Mouse (Mus musculus): ENCODE results near the gene Immp2l. TPM values are rescaled to one million over a fixed set of nuclear protein-coding genes. Genes with fewer than 3 reads are reported as not detected.

Gene Immp2l
- polyA plus RNA-seq, 1 experiment from 2014 or later = 12.8 TPM

DNA sequence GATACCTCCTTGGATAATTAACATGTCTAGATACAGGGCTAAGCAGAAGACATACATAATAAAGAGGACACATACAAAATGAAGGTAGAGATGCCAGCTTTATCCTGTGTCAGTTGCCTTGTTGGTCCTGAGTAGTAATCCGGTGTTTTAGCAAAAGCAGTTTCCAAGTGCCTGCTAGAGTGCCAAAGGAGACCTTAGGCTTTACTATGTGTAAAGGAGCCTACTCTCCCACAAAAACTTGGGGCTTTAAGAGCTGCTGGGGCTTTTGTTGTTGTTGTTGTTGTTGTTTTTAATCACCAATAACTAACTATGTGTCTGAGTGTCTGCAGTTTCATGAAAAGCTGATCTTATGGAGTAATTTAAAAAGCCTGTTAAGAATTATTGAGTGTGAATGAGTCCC, 702.8 kb downstream of the Immp2l start:
- ATAC-seq (ENCODE audit: low read depth) = no peak
- no peaks in the 10 kb centered on the region for H3K36me3 ChIP-seq (ENCODE audit: control insufficient read depth, insufficient read depth, low read length)
- no peaks in the 10 kb centered on the region for H3K4me1 ChIP-seq (replicated peaks; ENCODE audit: control insufficient read depth, insufficient read depth, low read length)
- H3K27me3 ChIP-seq (ENCODE audit: control insufficient read depth, insufficient read depth, low read depth, low read length) = no peaks in the 10 kb centered on the region
- 82% methylated on average over 1 of the region's 1 CpGs for WGBS
- H3K9ac ChIP-seq (ENCODE audit: low read length) = no peak overlapping the region
- no peaks in the 10 kb centered on the region for H3K9me3 ChIP-seq (ENCODE audit: control insufficient read depth, low read length)
- H3K4me2 ChIP-seq (ENCODE audit: low read depth, low read length) = no peak overlapping the region
- H3K27ac ChIP-seq (ENCODE audit: low read length) = no peak overlapping the region
- no peak overlapping the region for H3K4me3 ChIP-seq (ENCODE audit: low read length)

DNA sequence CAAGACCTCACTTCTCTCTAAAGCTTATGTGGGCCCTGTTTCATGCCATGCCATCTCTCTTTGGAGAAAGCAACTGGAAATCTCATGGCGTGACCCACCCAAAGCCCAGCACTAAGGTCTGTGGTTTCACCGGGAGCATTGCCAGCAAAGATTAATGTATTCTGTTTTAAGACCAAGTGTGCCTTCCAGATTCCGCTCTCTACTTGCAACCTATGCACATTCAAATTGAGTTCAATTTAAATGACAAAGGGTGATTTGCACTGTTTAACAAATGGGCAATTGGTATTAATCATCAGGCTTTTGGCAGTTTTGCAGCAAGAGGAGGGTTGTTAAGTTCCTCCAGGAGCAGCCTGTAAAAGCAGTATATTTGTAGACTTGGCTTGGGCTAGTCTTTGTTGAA, 703.3 kb downstream of the Immp2l start:
- H3K36me3 ChIP-seq (ENCODE audit: control insufficient read depth, insufficient read depth, low read length) = no peaks in the 10 kb centered on the region
- ATAC-seq (ENCODE audit: low read depth) = no peak
- H3K4me3 ChIP-seq (ENCODE audit: low read length) = no peak overlapping the region
- no peak overlapping the region for H3K4me2 ChIP-seq (ENCODE audit: low read depth, low read length)
- 57% methylated on average over 3 of the region's 3 CpGs for WGBS
- no peak overlapping the region for H3K9ac ChIP-seq (ENCODE audit: low read length)
- no peaks in the 10 kb centered on the region for H3K9me3 ChIP-seq (ENCODE audit: control insufficient read depth, low read length)
- H3K27me3 ChIP-seq (ENCODE audit: control insufficient read depth, insufficient read depth, low read depth, low read length) = no peaks in the 10 kb centered on the region
- H3K27ac ChIP-seq (ENCODE audit: low read length) = no peak overlapping the region
- no peaks in the 10 kb centered on the region for H3K4me1 ChIP-seq (replicated peaks; ENCODE audit: control insufficient read depth, insufficient read depth, low read length)

DNA sequence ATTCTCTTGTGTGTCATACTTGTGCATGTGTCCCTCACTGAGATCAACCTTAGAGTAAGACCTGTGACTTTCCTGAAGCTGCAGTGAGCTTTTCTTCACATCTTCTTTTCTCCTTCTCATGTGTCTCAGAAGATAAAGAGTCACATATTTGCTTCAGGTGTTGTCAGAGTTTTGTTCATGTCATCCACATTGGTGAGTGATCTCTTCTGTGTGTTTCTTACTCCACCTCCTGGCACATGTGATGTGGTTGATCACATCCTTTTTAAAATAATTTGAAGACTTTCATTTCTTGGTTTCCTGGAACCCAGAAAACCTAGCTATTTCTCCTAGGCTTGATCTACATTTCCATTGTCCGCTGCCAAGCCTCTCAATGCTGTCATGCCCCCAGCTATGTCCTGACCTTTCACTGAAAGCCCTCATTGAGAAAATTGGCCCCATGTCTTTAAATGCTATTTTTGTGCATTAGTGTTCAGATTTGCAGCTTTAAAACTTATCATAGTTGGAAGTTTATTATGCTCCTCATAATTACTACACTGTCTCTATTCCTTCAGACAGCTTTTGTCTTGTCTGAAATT, 704.0 kb downstream of the Immp2l start:
- Histone ChIP-seq H3K9ac (ENCODE audit: low read length) (no peak overlapping the region), H3K4me2 (ENCODE audit: low read depth, low read length) (no peak overlapping the region), H3K9me3 (ENCODE audit: control insufficient read depth, low read length) (no peaks in the 10 kb centered on the region), H3K4me3 (ENCODE audit: low read length) (no peak overlapping the region), H3K4me1 (replicated peaks; ENCODE audit: control insufficient read depth, insufficient read depth, low read length) (no peaks in the 10 kb centered on the region), H3K36me3 (ENCODE audit: control insufficient read depth, insufficient read depth, low read length) (no peaks in the 10 kb centered on the region), H3K27ac (ENCODE audit: low read length) (no peak overlapping the region), H3K27me3 (ENCODE audit: control insufficient read depth, insufficient read depth, low read depth, low read length) (no peaks in the 10 kb centered on the region)
- WGBS = 90% methylated on average over 1 of the region's 1 CpGs
- no peak for ATAC-seq (ENCODE audit: low read depth)

DNA sequence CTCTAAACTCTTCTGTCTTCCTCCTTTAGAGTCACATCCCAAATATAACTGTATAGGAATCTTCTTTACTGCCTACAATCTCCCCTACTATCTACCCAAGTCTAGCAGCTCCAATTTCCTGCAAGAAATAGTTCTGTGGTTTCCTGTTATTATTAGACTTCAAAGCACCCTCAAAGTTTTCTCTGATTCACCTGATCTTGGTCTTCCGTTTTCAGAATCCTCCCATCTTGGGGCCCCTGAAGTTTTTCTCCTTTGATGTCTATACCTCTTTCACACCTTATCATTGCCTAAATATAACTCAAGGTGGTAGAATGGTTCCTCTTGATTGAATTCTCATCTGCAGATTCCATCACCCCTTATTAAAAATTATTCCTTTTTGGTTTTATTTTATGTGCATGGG, 704.6 kb downstream of the Immp2l start:
- no peak overlapping the region for H3K27ac ChIP-seq (ENCODE audit: low read length)
- no peaks in the 10 kb centered on the region for H3K27me3 ChIP-seq (ENCODE audit: control insufficient read depth, insufficient read depth, low read depth, low read length)
- H3K36me3 ChIP-seq (ENCODE audit: control insufficient read depth, insufficient read depth, low read length) = no peaks in the 10 kb centered on the region
- H3K4me3 ChIP-seq (ENCODE audit: low read length) = no peak overlapping the region
- no peak overlapping the region for H3K9ac ChIP-seq (ENCODE audit: low read length)
- no peak overlapping the region for H3K4me2 ChIP-seq (ENCODE audit: low read depth, low read length)
- no peak for ATAC-seq (ENCODE audit: low read depth)
- WGBS = 67% methylated on average over 1 of the region's 1 CpGs
- no peaks in the 10 kb centered on the region for H3K4me1 ChIP-seq (replicated peaks; ENCODE audit: control insufficient read depth, insufficient read depth, low read length)
- no peaks in the 10 kb centered on the region for H3K9me3 ChIP-seq (ENCODE audit: control insufficient read depth, low read length)

DNA sequence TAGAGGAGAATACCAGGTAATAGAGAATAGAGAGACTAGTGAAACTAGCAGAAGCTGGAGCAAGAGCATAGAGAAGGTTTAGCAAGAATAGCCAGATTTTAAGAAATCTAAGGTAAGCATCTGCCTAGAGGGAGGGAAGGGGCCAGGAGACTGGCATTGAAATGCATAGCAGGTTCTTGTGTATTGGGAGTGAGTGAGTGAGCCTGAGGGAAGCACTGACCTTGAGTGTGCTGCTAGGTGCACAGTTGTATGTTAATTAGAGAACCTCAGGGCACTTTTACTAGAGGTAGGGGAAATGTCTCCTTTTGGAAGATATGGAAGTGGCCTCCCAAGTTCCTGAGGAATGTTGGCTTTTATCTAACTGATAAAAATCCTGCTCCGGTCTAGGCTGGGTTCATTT, 705.9 kb downstream of the Immp2l start:
- WGBS = 35% methylated on average over 1 of the region's 1 CpGs
- no peaks in the 10 kb centered on the region for H3K9me3 ChIP-seq (ENCODE audit: control insufficient read depth, low read length)
- no peaks in the 10 kb centered on the region for H3K27me3 ChIP-seq (ENCODE audit: control insufficient read depth, insufficient read depth, low read depth, low read length)
- H3K36me3 ChIP-seq (ENCODE audit: control insufficient read depth, insufficient read depth, low read length) = no peaks in the 10 kb centered on the region
- no peak for ATAC-seq (ENCODE audit: low read depth)
- H3K4me3 ChIP-seq (ENCODE audit: low read length) = no peak overlapping the region
- H3K4me2 ChIP-seq (ENCODE audit: low read depth, low read length) = no peak overlapping the region
- H3K9ac ChIP-seq (ENCODE audit: low read length) = no peak overlapping the region
- no peak overlapping the region for H3K27ac ChIP-seq (ENCODE audit: low read length)
- no peaks in the 10 kb centered on the region for H3K4me1 ChIP-seq (replicated peaks; ENCODE audit: control insufficient read depth, insufficient read depth, low read length)

DNA sequence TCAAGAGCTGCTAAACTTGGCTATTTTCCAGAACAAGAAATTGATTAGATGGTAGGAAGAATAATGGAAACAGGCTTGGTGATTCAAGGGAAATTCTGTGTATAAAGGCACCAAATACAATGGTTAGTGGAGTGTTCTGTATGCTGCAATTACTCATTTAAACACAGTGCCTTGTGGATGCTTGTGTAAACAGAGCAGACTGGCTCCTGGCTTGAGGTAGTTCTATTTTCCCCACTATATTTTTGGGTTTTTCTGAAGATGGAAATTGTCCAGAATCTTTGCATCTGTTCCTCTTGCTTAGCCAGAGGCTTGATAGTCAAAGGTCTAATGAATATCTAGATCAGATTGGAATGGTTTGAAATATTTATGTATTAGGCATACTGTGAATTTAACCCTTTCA, 709.3 kb downstream of the Immp2l start:
- no peaks in the 10 kb centered on the region for H3K9me3 ChIP-seq (ENCODE audit: control insufficient read depth, low read length)
- no peak overlapping the region for H3K4me3 ChIP-seq (ENCODE audit: low read length)
- no peak overlapping the region for H3K27ac ChIP-seq (ENCODE audit: low read length)
- no peaks in the 10 kb centered on the region for H3K27me3 ChIP-seq (ENCODE audit: control insufficient read depth, insufficient read depth, low read depth, low read length)
- no peaks in the 10 kb centered on the region for H3K36me3 ChIP-seq (ENCODE audit: control insufficient read depth, insufficient read depth, low read length)
- no peaks in the 10 kb centered on the region for H3K4me1 ChIP-seq (replicated peaks; ENCODE audit: control insufficient read depth, insufficient read depth, low read length)
- no peak for ATAC-seq (ENCODE audit: low read depth)
- H3K4me2 ChIP-seq (ENCODE audit: low read depth, low read length) = no peak overlapping the region
- no peak overlapping the region for H3K9ac ChIP-seq (ENCODE audit: low read length)

DNA sequence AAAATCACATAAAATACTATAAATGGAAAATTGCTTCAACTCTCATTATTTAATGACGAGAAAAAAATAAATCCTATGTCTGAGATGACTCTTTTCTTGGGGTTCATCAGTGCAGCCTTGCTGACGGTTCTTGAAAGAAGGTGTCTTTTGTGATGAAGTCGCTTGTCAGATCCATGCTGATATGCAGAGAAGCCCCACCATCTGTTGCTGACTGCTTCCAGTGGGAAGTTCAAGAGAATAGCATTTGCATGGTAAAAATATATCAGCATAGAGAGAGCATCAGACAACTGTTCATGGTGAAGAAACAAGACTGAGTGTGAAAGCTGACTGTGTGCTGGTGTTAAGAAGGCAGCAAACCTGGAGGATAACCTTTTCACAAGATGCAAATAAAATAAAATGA, 719.0 kb downstream of the Immp2l start:
- Histone ChIP-seq H3K27ac (ENCODE audit: low read length) (no peak overlapping the region), H3K4me1 (replicated peaks; ENCODE audit: control insufficient read depth, insufficient read depth, low read length) (no peaks in the 10 kb centered on the region), H3K9ac (ENCODE audit: low read length) (no peak overlapping the region), H3K4me2 (ENCODE audit: low read depth, low read length) (no peak overlapping the region), H3K36me3 (ENCODE audit: control insufficient read depth, insufficient read depth, low read length) (no peaks in the 10 kb centered on the region), H3K9me3 (ENCODE audit: control insufficient read depth, low read length) (no peaks in the 10 kb centered on the region), H3K27me3 (ENCODE audit: control insufficient read depth, insufficient read depth, low read depth, low read length) (no peaks in the 10 kb centered on the region), H3K4me3 (ENCODE audit: low read length) (no peak overlapping the region)
- 62% methylated on average over 3 of the region's 3 CpGs for WGBS
- no peak for ATAC-seq (ENCODE audit: low read depth)

DNA sequence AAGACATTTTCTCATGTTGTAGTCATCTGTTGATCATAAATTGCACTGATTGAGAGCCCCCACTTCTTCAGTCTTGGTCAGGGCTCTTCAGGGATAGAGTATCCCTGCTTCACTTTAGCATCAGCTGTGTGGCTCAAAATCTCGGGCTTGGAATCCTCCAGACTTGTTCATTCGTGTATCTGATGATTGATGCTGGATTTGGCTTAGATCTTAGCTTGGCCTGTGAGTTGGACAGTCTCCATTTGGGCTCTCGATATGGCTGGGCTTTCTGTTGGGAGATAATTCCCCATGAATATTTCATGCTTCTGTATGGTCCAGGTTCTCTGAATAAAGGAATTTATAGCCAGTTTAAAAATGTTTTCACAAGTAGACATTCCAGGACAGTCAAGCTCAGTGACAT, 739.5 kb downstream of the Immp2l start:
- Histone ChIP-seq H3K4me2 (ENCODE audit: low read depth, low read length) (no peak overlapping the region), H3K4me3 (ENCODE audit: low read length) (no peak overlapping the region), H3K27me3 (ENCODE audit: control insufficient read depth, insufficient read depth, low read depth, low read length) (no peaks in the 10 kb centered on the region), H3K9me3 (ENCODE audit: control insufficient read depth, low read length) (no peaks in the 10 kb centered on the region), H3K36me3 (ENCODE audit: control insufficient read depth, insufficient read depth, low read length) (no peaks in the 10 kb centered on the region), H3K9ac (ENCODE audit: low read length) (no peak overlapping the region), H3K4me1 (replicated peaks; ENCODE audit: control insufficient read depth, insufficient read depth, low read length) (no peaks in the 10 kb centered on the region), H3K27ac (ENCODE audit: low read length) (no peak overlapping the region)
- no peak for ATAC-seq (ENCODE audit: low read depth)
- 48% methylated on average over 3 of the region's 3 CpGs for WGBS

DNA sequence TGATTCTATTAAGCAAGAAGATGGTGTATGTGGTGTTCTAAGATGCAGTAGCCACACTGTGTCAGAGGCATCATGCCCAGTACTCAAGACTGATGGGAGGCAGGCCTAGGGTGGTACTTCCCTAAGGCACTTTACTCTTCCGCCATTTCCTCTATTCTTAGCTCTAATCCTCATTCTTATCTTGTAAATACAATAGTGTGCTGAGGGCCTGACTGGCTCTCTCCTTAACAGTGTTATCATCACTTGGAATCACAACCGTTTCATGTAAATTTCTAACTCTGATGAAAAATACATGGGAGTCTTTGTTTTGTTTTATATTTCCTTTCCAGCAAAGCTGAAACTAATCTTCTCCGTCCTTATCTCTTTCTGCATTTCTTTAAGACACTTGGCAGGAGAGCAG, 750.1 kb downstream of the Immp2l start:
- no peak for ATAC-seq (ENCODE audit: low read depth)
- Histone ChIP-seq H3K4me1 (replicated peaks; ENCODE audit: control insufficient read depth, insufficient read depth, low read length) (no peaks in the 10 kb centered on the region), H3K27ac (ENCODE audit: low read length) (no peak overlapping the region), H3K36me3 (ENCODE audit: control insufficient read depth, insufficient read depth, low read length) (no peaks in the 10 kb centered on the region), H3K9ac (ENCODE audit: low read length) (no peak overlapping the region), H3K9me3 (ENCODE audit: control insufficient read depth, low read length) (no peaks in the 10 kb centered on the region), H3K27me3 (ENCODE audit: control insufficient read depth, insufficient read depth, low read depth, low read length) (no peaks in the 10 kb centered on the region), H3K4me2 (ENCODE audit: low read depth, low read length) (no peak overlapping the region), H3K4me3 (ENCODE audit: low read length) (no peak overlapping the region)
- 36% methylated on average over 3 of the region's 3 CpGs for WGBS

Measured in lung, embryonic 16.5 days (tissue).